Mouse (Mus musculus): Measurements from ENCODE around the gene Mpv17l.

GRCm38 (mm10) chr16:13890449-13890848, 12.5 kb upstream of the Mpv17l start:
- TF ChIP-seq GATA1 (IDR thresholded peaks at IDR 0.05; ENCODE audit: low read length) (no peak), TAL1 (IDR thresholded peaks at IDR 0.05; ENCODE audit: low read length) (no peak)

Data from erythroblast, embryonic 14.5 days (primary cell).